Mouse (Mus musculus) intestine, embryonic 16.5 days (tissue): ENCODE measurements around the gene Rrp1b. TPM values are rescaled to one million over a fixed set of nuclear protein-coding genes. Genes with fewer than 3 reads are reported as not detected.

Source experiments
- ATAC-seq: fragments of 200-750 bp; cut with Nextera tagmentation; 2 replicates; pipeline ENCODE4 v1.8.0; 2017; ENCODE audit warnings: moderate TSS enrichment, moderate library complexity
- H3K27ac ChIP-seq: fragments of 300-500 bp; sonication (generic); 2 replicates; pipeline ENCODE4 v1.5.1; 2014; ENCODE audit warnings: mild to moderate bottlenecking, low read length
- H3K27me3 ChIP-seq: fragments of 300-500 bp; sonication (generic); replicated peaks from 2 replicates; pipeline ENCODE4 v1.6.1; 2014; ENCODE audit warnings: low read length, control low read depth, mixed read lengths; ENCODE audit not compliant: control insufficient read depth, insufficient read depth
- H3K36me3 ChIP-seq: fragments of 300-500 bp; sonication (generic); 2 replicates; pipeline ENCODE4 v1.6.1; 2014; ENCODE audit warnings: low read length, control low read depth; ENCODE audit not compliant: control insufficient read depth, insufficient read depth
- H3K4me1 ChIP-seq: fragments of 300-500 bp; sonication (generic); 2 replicates; pipeline ENCODE4 v1.6.1; 2014; ENCODE audit warnings: low read length, control low read depth, mixed read lengths; ENCODE audit not compliant: control insufficient read depth, insufficient read depth
- H3K4me2 ChIP-seq: fragments of 300-500 bp; sonication (generic); 2 replicates; pipeline ENCODE4 v1.6.1; 2014; ENCODE audit warnings: low read depth, low read length, control low read depth
- H3K4me3 ChIP-seq: fragments of 300-500 bp; sonication (generic); 2 replicates; pipeline ENCODE4 v1.5.1; 2014; ENCODE audit warnings: mild to moderate bottlenecking, low read length
- H3K9ac ChIP-seq: fragments of 300-500 bp; sonication (generic); 2 replicates; pipeline ENCODE4 v1.6.1; 2014; ENCODE audit warnings: low read depth, low read length
- H3K9me3 ChIP-seq: fragments of 300-500 bp; sonication (generic); 2 replicates; pipeline ENCODE4 v1.6.1; 2016; ENCODE audit warnings: low read length, control low read depth; ENCODE audit not compliant: control insufficient read depth
- WGBS: fragments of 180-500 bp; shearing (Covaris S2); extraction: QIAGEN DNeasy Blood & Tissue Kit; methylation state at CpG from one replicate; pipeline ENCODE4 v1.1.7; 2014; 5-methylcytosine and 5-hydroxymethylcytosine counted together
- polyA plus RNA-seq: library from polyadenylated mRNA; unstranded; fragments of >200 nt; fragmentation: Nextera tagmentation; extraction: Ambion mirVana; gene quantifications from 2 replicates; pipeline ENCODE4 v1.2.1, GENCODE M21; 2015

Gene Rrp1b
- polyA plus RNA-seq, 1 experiment from 2014 or later, result 49.5 TPM

- Histone ChIP-seq H3K36me3 (no peaks in the 10 kb centered on the region), H3K27ac (no peak overlapping the region), H3K4me1 (no peaks in the 10 kb centered on the region), H3K4me2 (no peak overlapping the region), H3K9me3 (no peaks in the 10 kb centered on the region), H3K9ac (no peak overlapping the region), H3K27me3 (no peaks in the 10 kb centered on the region), H3K4me3 (no peak overlapping the region)
- ATAC-seq, result no peak
- 85% methylated on average over 3 of the region's 3 CpGs for WGBS
These were observed 32.6 kb upstream of the Rrp1b start for GRCm38 (mm10) chr17:32003251-32003650.

GRCm38 (mm10) chr17:32006800-32007199, 29.1 kb upstream of the Rrp1b start:
- Histone ChIP-seq H3K27ac (no peak overlapping the region), H3K9ac (no peak overlapping the region), H3K4me3 (no peak overlapping the region), H3K27me3 (no peaks in the 10 kb centered on the region), H3K36me3 (no peaks in the 10 kb centered on the region), H3K4me2 (no peak overlapping the region), H3K4me1 (no peaks in the 10 kb centered on the region), H3K9me3 (no peaks in the 10 kb centered on the region)
- ATAC-seq, result no peak
- WGBS, result 58% methylated on average over 5 of the region's 5 CpGs

GRCm38 (mm10) chr17:32011694-32012093, 24.2 kb upstream of the Rrp1b start:
- no peak for ATAC-seq
- H3K27me3 ChIP-seq, result no peaks in the 10 kb centered on the region
- no peaks in the 10 kb centered on the region for H3K4me1 ChIP-seq
- H3K9me3 ChIP-seq, result no peaks in the 10 kb centered on the region
- no peaks in the 10 kb centered on the region for H3K36me3 ChIP-seq
- 81% methylated on average over 6 of the region's 6 CpGs for WGBS
- no peak overlapping the region for H3K9ac ChIP-seq
- H3K27ac ChIP-seq, result no peak overlapping the region
- no peak overlapping the region for H3K4me2 ChIP-seq
- H3K4me3 ChIP-seq, result no peak overlapping the region

- Histone ChIP-seq H3K36me3 (no peaks in the 10 kb centered on the region), H3K9me3 (no peaks in the 10 kb centered on the region), H3K27me3 (no peaks in the 10 kb centered on the region), H3K4me3 (no peak overlapping the region), H3K9ac (no peak overlapping the region), H3K27ac (no peak overlapping the region), H3K4me1 (no peaks in the 10 kb centered on the region), H3K4me2 (no peak overlapping the region)
- WGBS, result 53% methylated on average over 3 of the region's 3 CpGs
- no peak for ATAC-seq
These were observed 23.6 kb upstream of the Rrp1b start for GRCm38 (mm10) chr17:32012254-32012653.

- H3K4me1 ChIP-seq, result no peaks in the 10 kb centered on the region
- no peaks in the 10 kb centered on the region for H3K9me3 ChIP-seq
- no peaks in the 10 kb centered on the region for H3K27me3 ChIP-seq
- H3K36me3 ChIP-seq, result no peaks in the 10 kb centered on the region
- H3K4me2 ChIP-seq, result no peak overlapping the region
- 0 out of 2 replicates have a peak, but pooled peaks have one; percentile 48 for ATAC-seq
- no peak overlapping the region for H3K4me3 ChIP-seq
- H3K9ac ChIP-seq, result no peak overlapping the region
- no peak overlapping the region for H3K27ac ChIP-seq
These were observed 22.2 kb upstream of the Rrp1b start for GRCm38 (mm10) chr17:32013659-32014058.

- no peak overlapping the region for H3K9ac ChIP-seq
- ATAC-seq, result no peak
- no peaks in the 10 kb centered on the region for H3K9me3 ChIP-seq
These were observed 19.4 kb upstream of the Rrp1b start for GRCm38 (mm10) chr17:32016481-32016880.

GRCm38 (mm10) chr17:32018127-32018894, 17.6 kb upstream of the Rrp1b start:
- no peaks in the 10 kb centered on the region for H3K4me1 ChIP-seq
- H3K9me3 ChIP-seq, result no peaks in the 10 kb centered on the region
- no peak overlapping the region for H3K9ac ChIP-seq
- no peak overlapping the region for H3K4me3 ChIP-seq
- no peaks in the 10 kb centered on the region for H3K36me3 ChIP-seq
- WGBS, result 83% methylated on average over 5 of the region's 5 CpGs
- no peaks in the 10 kb centered on the region for H3K27me3 ChIP-seq
- H3K4me2 ChIP-seq, result no peak overlapping the region
- H3K27ac ChIP-seq, result no peak overlapping the region
- no peak for ATAC-seq

More at GRCm38 (mm10) chr17:32016481-32016880, 19.4 kb upstream of the Rrp1b start:
- no peaks in the 10 kb centered on the region for H3K27me3 ChIP-seq
- no peaks in the 10 kb centered on the region for H3K36me3 ChIP-seq
- no peak overlapping the region for H3K4me2 ChIP-seq
- 81% methylated on average over 8 of the region's 8 CpGs for WGBS
- H3K4me1 ChIP-seq, result no peaks in the 10 kb centered on the region
- no peak overlapping the region for H3K27ac ChIP-seq
- H3K4me3 ChIP-seq, result no peak overlapping the region

- Histone ChIP-seq H3K27me3 (no peaks in the 10 kb centered on the region), H3K9ac (no peak overlapping the region), H3K4me2 (no peak overlapping the region), H3K27ac (no peak overlapping the region), H3K36me3 (no peaks in the 10 kb centered on the region), H3K9me3 (no peaks in the 10 kb centered on the region), H3K4me1 (no peaks in the 10 kb centered on the region), H3K4me3 (no peak overlapping the region)
- WGBS, result 87% methylated on average over 3 of the region's 3 CpGs
- no peak for ATAC-seq
These were observed 13.9 kb upstream of the Rrp1b start for GRCm38 (mm10) chr17:32021981-32022380.

GRCm38 (mm10) chr17:32022551-32022950, 13.3 kb upstream of the Rrp1b start:
- Histone ChIP-seq H3K4me2 (no peak overlapping the region), H3K27ac (no peak overlapping the region), H3K9me3 (no peaks in the 10 kb centered on the region), H3K4me3 (no peak overlapping the region), H3K4me1 (no peaks in the 10 kb centered on the region), H3K36me3 (no peaks in the 10 kb centered on the region), H3K9ac (no peak overlapping the region), H3K27me3 (no peaks in the 10 kb centered on the region)
- no peak for ATAC-seq
- WGBS, result 70% methylated on average over 6 of the region's 6 CpGs

- Histone ChIP-seq H3K4me3 (no peak overlapping the region), H3K27ac (no peak overlapping the region), H3K36me3 (no peaks in the 10 kb centered on the region), H3K9ac (no peak overlapping the region), H3K4me1 (no peaks in the 10 kb centered on the region), H3K9me3 (no peaks in the 10 kb centered on the region), H3K27me3 (no peaks in the 10 kb centered on the region), H3K4me2 (no peak overlapping the region)
- WGBS, result 73% methylated on average over 8 of the region's 8 CpGs
- no peak for ATAC-seq
These were observed 12.8 kb upstream of the Rrp1b start for GRCm38 (mm10) chr17:32023088-32023487.
